Mouse (Mus musculus) spleen, adult 2 months (tissue): ENCODE data around the gene St6gal1.

Experiments
- CTCF ChIP-seq: fragments of 200-500 bp; IDR thresholded peaks from 2 replicates; pipeline ENCODE4 v1.5.1; 2011; ENCODE audit warnings: mild to moderate bottlenecking, inconsistent platforms; ENCODE audit not compliant: insufficient read depth, insufficient read length, insufficient replicate concordance; ENCODE audit errors: extremely low read depth
- POLR2A ChIP-seq: fragments of 200-500 bp; IDR thresholded peaks from 2 replicates; pipeline ENCODE4 v1.6.1; 2011; ENCODE audit warnings: low read depth, low read length, inconsistent platforms

DNA sequence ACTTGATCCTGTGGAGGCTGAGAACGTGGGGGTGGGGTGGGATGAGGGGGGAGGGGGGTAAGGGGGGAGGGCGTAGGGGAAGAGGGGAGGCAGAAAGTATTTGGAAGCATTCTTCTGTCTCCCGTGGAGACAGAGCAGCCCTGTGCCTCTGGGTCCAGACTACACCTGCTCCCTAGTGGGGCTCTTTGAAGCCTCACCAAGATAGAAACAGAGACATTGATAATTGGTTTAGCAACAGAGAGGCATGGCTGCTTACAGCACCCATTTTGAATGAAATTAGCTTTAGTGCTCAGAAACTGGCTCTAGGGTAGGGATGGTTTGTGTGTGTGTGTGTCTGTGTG, 46.3 kb downstream of the St6gal1 start:
- TF ChIP-seq POLR2A (no peak), CTCF (no peak)
